Mouse (Mus musculus): ENCODE data around the gene Ubqln1. TPM values are rescaled to one million over a fixed set of nuclear protein-coding genes. Genes with fewer than 3 reads are reported as not detected.

The Ubqln1 gene
- total RNA-seq, 2 experiments from 2014 or later = 148 to 155 TPM

DNA sequence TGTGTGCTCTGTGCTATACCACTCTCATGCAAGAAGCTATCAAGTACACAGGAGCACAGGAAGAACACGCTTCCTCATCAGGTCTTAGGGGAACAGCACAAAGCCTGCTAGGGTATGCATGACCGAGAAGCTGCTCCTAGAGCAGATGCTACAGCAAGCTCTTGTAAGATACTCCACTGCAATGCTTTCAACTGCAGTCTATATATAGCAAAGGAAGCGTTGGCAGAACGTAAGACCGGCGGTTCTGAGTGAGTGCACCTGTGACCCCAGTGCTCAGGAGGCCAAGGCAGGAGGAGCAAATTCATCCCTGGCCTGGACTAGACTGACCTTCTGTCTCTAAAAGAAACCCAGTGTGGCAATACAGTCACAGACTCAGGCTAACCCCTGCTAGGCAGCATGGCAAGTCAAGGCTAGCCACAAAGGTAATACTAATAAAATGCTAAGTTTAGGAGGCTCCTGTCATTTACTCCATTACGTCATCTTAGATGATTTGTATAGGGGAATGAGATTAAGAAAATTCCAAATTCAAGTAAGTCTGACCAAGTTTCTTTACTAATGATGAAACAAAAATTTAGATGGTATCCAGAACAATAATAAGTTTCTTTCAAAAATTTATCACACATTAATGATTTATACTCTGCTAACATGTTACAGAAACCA lies 17.3 kb downstream of the Ubqln1 start:
- DNase-seq = no peak

DNA sequence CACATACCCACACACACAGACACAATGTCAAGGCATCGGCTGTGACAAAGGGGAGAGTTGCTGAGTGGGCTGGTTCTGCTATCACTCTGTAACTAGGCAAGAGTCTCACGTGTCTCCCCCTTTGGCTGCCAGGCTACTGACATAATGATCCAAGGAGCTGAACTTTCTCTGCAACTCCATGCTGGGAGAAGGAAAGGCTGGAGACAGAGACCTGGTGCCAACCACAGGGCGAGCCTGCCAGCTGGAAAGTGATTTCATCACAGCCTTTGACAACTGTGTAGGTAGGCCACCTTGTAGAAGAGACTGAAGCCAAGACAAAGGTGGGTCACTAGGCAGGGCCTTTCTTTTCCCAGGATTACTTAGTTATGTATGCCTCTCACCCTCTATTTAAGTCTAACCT lies 18.2 kb downstream of the Ubqln1 start:
- no peak for DNase-seq

DNA sequence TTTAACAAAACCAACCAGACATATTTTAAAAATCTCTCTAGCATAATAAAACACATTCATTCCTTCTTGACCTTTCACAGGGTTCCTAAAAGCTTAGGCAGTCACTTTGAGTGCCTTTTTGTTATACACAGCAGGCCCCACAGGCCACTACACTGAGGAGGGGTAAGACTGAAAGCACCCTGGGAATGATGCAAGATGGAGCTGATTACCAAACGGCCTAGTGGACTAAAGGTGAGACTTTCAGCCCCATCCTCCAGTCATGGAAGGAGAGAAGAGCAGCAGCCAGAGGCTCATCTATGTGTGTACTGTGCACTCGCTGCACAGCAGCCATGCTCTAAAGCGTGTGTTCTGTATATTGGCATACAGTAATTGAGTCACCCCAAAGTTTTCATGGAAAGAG lies 20.5 kb downstream of the Ubqln1 start:
- DNase-seq = no peak

DNA sequence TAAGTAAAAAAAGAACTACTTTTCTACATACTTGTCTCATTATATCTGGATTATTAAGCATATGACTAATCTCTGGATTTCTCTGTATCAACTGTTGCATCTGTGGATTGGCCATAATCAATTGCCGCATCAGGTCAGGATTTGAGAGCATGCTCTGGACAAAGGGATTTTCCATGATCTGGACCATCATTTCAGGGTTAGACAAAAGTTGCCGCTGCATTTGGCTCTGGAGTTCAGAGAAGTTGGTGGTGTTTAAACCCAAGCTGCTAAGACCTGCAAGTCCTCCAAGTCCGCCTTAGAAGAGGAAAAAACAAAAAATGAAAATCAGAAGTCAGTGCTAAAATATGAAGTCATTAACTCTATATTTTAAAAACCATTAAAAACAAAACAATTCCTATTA lies 22.2 kb downstream of the Ubqln1 start:
- no peak for DNase-seq

DNA sequence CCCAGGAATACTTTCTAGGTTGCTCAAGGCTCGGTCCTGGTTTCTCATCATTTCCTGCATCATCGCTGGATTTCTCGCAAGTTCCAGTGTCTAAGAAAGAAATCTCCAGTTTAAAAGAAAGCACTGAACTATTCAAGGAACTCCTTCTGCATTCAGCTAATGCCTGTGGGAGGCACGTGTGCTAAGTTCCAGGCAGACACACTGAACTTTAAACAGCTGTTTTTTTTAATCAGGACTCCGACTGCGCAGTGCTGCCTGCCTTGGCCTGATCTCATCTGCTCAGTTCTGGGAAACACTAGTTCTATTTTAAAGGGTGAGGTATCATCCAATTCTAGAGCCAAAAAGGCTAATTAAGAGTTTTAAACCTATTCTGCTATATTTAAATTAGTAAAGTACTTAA lies 23.3 kb downstream of the Ubqln1 start:
- DNase-seq = no peak

DNA sequence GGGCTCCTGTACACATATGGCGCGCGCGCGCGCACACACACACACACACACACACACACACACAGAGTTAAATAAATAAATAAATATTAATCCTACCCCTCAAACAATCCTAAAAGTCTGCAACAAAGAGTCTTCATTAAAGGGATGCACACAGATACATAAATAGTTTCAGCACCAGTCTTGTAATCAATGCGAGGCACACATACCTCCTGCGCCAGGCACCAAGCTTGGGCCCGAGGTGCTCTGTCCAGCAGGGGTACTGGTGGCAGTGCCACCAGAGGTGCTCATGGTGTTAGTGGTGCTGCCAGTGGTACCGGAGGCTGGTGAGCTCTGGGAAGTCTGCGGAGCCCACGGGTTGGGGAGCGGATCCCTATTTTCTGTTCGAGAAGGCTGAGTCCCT lies 23.9 kb downstream of the Ubqln1 start:
- no peak for DNase-seq

DNA sequence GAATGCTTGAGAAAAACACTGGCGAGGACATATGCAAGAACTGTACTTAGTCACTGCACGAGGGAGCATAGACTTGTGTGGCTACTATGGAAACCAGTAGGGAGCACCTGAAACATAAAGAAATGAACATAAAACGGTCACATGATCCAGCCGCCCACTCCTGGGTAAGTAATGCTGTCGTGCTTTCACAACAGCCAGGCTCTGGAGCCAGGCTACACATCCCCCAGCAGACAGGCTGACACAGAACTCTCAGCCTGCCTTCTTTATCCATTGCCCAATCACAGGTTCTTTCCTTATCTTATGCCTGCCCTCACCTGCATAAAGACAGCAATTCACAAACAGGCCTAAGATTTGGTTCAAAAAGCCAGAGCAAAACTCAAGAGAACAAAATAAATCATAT lies 26.0 kb downstream of the Ubqln1 start:
- no peak for DNase-seq

DNA sequence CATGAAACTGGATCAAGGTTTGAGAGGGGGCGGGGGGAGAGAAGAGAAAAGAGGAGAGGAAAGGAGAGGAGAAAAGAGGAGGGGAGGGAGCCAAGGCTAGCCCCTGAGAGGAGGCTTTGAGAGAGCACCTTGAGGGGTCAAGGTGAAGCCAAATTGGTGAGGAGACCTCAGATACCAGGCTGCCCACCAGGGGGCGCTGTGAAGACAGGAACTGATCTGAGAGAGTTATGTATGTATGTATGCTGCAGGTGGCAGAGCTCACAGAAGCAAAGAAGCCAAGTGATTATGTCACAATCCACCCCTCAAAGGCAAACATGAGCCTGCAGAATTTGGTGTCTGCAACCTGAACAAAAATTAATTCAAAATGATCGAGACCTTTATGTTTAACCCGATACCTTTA lies 27.0 kb downstream of the Ubqln1 start:
- DNase-seq = peak; percentile 63 to 69

DNA sequence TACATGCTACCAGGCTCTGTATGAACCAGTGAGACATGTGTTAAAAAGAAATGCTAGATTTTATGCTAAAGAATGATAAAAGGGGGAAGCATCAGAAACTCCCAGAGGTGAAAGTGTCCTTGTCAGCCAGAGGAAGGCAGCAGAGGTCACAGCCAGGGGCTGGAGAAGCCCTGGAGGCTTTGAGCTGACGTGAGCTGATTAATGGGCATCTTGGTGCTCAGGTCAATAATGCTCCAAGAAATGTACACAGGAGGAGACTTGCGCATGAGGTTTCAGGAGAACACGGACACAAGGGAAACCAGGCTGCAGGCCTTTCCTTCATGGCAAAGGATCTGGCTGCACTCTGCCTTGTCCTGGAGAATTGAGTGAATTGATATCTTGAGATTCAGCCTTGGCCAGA lies 27.7 kb downstream of the Ubqln1 start:
- no peak for DNase-seq

DNA sequence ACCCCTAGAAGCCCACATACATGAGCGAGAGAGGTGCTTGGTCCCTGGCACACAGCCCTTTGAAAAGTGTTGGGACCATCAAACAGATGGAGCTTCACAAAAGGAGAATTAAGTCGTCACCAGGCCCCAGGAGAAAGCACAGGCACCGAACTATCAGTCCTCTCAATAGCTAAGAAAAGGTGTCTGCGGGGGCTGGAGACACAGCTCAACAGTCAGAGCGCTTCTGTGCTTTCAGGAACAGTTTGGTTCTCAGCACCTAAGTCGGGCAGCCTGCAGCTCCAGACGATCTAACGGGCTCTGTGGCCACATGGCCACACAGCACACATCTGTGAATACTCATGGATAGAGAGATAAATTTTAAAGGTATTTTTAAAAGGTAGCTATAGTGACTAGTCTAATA lies 29.2 kb downstream of the Ubqln1 start:
- DNase-seq = no peak

DNA sequence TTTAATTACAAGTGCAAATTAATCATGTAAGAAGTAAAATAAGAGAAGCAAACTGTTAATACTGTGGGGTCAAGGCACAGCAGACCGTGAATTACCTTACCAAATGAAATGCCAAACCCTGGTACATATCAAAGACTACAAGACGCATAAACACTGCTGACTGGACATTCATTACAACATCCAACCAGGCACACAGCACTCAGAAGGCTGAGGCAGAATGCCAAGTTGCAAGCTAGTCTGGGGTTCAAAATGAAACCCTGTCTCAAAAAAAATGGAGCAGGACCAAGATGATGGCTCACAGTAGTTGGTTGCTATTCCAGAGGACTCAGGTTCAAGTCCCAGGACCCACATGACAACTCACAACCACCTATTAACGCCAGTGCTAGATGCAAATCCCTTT lies 31.3 kb downstream of the Ubqln1 start:
- DNase-seq = no peak

DNA sequence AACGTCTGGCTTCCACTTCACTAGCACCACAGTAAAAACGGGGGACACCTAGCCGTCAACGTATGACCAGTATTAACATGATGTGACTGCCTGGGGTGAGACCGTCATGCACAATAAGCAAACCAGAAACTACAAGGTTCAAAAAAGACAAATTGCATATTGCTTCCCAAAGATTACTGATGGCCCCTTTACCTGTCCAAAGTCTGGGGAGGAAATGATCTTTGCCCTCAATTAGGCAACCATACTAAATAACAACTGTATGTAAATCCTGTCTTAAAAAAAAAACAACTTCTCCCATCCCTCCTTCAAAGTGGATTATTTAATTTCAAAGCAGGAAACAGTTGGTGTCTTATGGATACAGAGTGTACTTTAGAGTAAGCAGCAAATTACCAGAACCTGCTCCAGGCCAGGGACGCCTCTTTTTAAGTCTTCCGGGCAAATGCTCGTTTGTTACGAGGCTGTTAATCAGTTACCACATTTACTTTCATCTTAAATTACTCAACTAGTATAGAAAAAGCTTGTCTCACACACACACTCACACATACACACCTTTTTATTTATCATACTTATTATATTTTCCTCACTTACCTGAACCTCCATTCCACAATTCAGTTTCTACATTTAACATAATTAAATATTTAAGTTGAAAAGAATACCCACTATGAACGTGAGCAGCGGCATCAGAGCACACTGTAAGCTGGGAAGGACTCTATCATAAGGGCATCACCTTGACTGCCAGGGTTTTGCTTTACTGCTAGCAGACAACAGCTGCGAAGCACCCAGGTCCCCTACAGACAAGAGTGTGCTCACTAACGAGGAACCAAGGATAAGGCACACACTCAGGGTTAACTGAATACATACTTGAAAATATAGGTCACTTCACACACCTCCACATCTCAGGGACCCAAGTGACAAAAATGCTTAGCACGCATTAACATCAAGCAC lies 33.6 kb downstream of the Ubqln1 start:
- no peak for DNase-seq

DNA sequence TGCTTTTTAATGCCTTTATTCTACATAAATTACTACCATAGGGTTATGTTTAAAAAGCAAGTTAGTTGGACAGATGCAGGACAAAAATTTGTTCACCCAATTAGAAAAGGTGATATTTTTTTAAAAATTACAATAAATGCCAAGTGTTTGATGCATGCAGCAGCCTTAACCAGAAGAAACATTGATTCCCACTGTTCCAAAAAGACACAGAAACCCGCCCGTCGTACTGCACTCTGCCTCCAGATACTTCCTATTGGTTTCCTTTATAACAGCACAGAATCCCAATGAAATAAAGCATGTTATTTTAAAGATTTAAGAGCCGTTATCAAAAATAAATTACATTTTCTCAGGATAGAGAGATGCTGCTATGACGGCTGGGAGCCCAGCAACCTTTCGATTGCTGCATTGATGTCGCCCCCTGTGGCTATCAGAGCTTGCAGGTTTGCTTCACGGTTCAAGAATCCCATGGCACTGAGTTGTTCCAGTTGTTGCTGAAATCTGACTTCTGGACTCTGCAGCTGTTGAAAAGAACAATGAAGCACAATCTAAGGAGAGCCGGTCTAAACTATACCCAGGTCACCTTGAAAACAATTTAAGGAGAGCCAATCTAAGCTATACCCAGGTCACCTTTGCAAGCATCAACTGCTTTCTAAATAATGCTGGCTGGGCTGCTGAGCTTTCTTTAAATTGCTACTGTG lies 37.8 kb downstream of the Ubqln1 start:
- peak; percentile 99 to 100 for DNase-seq

DNA sequence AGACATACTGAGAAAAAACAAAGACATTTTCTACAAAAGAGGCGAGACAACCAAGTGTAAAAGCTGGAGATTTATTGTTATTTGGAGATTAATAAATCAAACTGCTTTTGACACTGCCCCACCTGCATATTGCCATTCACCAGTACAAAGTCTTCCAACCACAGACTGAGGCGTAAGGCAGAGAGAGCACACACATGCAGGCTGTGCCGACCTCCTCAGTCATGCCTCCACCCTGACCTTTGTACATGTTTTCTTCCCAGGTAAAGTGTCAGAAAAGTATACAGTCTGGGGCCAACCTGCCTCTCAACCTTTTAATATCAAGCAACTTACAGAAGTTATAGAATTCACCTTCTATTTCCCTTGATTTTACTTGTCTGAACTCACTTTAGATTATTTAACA lies 39.3 kb downstream of the Ubqln1 start:
- DNase-seq = no peak

DNA sequence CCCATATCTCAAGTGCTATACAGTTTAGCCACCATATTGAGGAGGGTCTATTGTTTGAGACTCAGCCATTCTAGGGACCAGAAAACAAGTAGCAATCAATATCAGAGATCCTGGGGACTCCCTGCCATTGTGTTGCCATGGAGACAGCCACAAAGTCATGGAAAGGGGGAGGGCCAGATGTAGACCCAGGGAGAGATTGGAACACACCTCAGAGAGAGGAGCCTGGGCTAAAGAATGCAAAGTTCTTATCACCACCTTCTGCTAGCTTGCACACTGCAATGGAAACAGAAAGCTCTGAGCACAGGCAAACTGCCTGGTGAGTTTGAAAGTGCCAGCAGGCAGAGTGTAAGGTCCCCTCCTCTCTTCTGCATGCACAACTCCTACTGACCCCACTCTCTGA lies 47.3 kb downstream of the Ubqln1 start:
- no peak for DNase-seq

DNA sequence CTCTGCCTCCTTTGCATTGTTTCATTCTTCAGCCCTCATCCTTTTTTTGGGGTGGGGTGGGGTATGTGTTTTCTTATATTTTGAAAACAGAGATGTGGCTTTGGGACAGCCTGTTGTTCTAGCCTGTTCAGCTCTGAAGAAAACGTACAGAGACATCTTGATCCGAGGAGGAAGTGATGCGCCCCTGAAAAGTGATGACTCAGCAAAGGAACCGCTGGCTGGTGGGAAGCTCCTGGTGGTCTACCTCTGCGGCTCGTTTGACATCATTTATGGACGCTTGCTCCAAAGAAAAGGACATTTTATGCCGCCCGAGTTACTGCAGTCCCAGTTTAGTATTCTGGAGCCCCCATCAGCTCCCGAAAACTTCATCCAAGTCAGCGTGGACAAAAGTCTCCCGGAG lies 52.1 kb downstream of the Ubqln1 start:
- DNase-seq = no peak

DNA sequence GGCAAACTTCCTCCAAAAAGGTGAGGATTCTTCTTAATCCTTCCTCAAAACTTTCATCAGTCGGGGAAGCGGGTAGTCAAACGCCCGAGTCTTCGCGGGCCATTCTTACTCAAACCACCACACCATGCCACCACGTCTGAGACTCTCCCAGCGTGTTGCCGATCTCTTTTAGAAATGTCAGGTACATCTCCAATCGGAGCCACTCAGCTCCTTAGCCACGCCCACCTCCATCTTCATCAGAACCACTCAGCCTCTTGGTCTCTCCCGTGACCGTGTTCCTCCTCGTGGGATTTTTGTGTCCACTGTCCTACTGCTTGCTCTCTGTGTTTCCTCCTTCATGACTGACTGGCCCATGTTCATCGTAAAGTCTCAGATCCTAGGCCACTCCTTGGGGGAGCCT lies 54.7 kb downstream of the Ubqln1 start:
- DNase-seq = no peak

DNA sequence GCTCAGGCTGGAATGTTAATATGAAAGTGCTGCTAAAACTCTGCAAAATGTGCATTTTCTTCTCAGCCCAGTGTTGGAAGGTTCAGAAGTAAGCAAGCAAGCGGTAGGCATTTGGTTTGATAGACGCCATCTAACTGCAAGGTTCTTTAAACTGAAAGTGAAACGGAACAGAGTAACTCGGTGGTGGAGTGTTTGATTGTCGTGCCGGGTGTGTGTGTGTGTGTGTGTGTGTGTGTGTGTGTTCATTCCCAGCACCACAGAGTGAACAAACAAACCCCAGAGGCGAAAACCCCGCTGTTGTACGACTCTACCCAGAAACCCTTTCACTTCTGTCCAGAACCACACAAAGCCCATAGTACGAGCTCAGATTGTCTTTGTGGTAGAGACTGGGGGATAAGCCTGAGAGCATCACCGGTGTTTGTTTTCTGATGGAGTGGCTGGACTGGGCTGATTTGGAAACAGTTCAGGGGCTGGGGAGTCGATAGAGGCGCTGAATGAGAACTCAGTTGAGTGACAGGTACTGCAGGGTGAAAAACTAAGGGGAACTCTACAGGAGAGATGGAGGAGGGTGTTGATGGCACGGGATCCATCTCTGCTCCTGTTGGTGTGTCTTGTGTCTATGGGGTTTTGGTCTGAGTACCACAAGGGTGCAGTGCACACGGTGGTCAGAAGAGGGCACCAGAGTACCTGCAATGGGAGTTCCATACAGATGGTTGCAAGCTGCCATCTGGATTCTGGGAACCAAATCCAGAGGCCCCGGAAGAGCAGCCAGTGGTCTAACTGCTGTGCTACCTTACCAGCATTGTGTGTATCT lies 57.1 kb downstream of the Ubqln1 start:
- DNase-seq = peak; percentile 83 to 85

DNA sequence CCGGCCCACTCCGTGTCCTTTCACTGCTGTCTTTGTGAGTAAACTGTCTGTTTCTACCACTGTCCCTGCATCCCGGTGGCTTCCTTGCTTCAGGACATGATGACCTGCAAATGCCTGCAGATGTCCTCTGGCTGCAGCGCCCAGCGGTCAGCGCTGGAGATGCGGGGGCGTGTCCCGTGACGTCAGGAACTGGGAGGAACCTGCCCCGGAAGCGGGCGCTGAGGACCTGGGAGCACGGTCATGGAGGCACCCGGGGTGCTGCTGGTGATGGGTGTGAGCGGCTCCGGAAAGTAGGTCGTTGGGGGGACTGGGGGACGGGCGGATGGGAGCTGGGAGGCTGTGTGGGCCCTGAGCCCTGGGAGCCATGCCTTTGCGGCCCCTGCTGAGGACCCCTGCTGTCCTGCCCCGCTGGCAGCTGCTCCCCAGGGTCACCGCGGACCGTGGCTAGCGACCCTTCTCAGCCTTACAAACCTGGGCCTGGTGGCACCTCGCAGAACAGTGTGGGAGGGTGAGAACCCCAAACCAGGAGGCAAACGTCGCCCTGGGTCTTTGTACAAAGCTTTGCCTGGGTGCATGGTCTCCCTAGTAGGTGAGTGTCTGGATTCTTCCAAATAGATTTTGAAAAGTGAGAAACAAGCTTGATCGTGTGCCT lies 57.9 kb downstream of the Ubqln1 start, which contains the start of gene Idnk:
Idnk (plus strand) TSS at position 203 of the 652 bp plus-strand sequence.
- DNase-seq = peak; percentile 79 to 81

DNA sequence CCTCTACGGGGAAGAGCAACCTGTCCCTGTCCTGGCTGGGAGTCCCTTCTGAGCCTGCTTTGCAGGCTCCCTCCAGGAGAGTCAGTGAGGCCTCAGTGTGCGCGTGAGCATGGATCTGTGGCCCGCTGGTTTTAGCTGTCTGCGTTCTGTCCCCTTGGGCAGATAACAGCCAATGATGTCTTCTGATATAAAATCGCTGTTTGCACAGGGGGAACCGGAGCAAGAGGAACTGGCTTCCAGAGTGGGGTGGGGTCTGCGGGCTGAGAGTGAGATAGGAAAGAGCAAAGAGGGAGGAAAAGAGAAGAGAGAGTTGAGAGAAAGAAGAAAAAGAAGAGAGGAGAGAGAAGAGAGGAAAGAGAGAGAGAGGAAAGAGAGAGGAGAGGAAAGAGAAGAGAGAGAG lies 58.4 kb downstream of the Ubqln1 start:
- DNase-seq = no peak

DNA sequence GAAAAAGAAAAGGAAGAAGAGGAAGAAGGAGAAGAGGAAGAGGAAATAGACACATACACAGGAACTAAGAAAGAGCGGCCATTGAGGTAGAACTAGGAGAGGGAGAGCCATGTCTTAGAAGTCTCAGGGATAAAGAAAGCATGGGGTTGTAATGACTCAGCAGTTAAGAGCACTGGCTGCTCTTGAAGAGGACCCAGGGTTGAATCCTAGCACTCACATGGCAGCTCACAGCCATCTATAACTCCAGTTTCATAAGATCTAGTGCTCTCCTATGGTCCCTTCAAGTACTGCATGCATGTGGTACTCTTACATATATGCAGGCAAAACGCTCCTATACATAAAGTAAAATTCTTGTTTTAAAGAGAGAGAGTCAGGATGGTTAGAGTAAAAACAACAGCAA lies 59.4 kb downstream of the Ubqln1 start:
- DNase-seq = no peak

DNA sequence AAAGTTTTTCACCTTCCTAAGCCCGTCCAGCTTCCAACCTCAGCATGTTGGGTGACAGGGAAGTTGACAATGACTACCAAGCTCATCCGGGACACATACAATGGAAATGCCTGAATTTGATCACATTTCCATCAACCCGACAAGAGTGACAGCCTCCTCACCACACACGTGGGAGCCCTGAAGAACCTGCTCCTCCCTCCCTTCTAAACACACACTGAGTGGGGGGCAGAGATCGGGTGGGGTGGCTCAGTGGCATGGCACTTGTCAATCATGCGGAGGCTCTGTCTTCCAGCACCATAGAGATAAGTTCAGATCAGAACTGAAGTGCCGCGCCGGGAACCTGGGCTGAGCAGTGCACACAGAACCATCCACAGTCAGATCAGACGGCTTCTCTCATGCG lies 65.0 kb downstream of the Ubqln1 start:
- DNase-seq = no peak

Measured in layer of hippocampus, postnatal 36 days (tissue).